Comparison of ENCODE assay signal across 9 mouse cellular contexts in genomic region chr9:64691176-64691575, GRCm38 (mm10). TPM values are rescaled to one million over a fixed set of nuclear protein-coding genes. Genes with fewer than 3 reads are reported as not detected.
DNase-seq lines count a peak whose midpoint lies in the region; ATAC-seq and TF ChIP-seq lines count a peak whose summit lies in the region.
"Had no signal": no experiment of that assay in that cellular context is flagged by ENCODE, and none has a peak within 500 bp of the region (broad histone marks: within the 10 kb centered on the region; RNA-seq: fewer than 3 reads in every experiment).

No protein-coding gene starts in this region.

- no peak overlapping the region for H3K4me2 ChIP-seq in heart, embryonic 16.5 days (ENCODE audit: low read depth, low read length)
- H3K4me2 ChIP-seq in lung, embryonic 15.5 days: no peak overlapping the region

- no peak for TF ChIP-seq POLR2A in MEL (IDR thresholded peaks at IDR 0.05; ENCODE audit: control insufficient read depth in 1 of 2, insufficient read depth in 1 of 2, low read depth in 1 of 2, low read length in 2 of 2, poor library complexity in 1 of 2)

- intact Hi-C loops in gastrocnemius, postnatal 36 days (cut with DNase I): no loop called here

- no peaks in the 10 kb centered on the region for H3K27me3 ChIP-seq in MEL (ENCODE audit: control insufficient read depth in 1 of 2, insufficient read depth in 2 of 2, low read length in 2 of 2)
- H3K27me3 ChIP-seq in heart, embryonic 16.5 days (ENCODE audit: control insufficient read depth, insufficient read depth, low read length): no peaks in the 10 kb centered on the region
- H3K27me3 ChIP-seq in lung, embryonic 15.5 days: no peaks in the 10 kb centered on the region

- no peak overlapping the region for H3K9ac ChIP-seq in MEL (ENCODE audit: control insufficient read depth, low read depth, low read length, poor library complexity, severe bottlenecking)
- no peak overlapping the region for H3K9ac ChIP-seq in heart, embryonic 16.5 days (ENCODE audit: low read length)
- no peak overlapping the region for H3K9ac ChIP-seq in lung, embryonic 15.5 days

- H3K4me1 ChIP-seq in MEL (ENCODE audit: control insufficient read depth in 1 of 2, insufficient read depth in 2 of 2, low read length in 2 of 2): no peaks in the 10 kb centered on the region
- H3K4me1 ChIP-seq in heart, embryonic 16.5 days (ENCODE audit: control insufficient read depth, insufficient read depth, low read length): no peaks in the 10 kb centered on the region; the same call in 1 of the 2 replicates
- no peaks in the 10 kb centered on the region for H3K4me1 ChIP-seq in lung, embryonic 15.5 days

- no peak overlapping the region for H3K4me3 ChIP-seq in MEL (ENCODE audit: control insufficient read depth in 1 of 2, insufficient read depth in 1 of 2, low read depth in 2 of 2, low read length in 2 of 2)
- H3K4me3 ChIP-seq in heart, embryonic 16.5 days (ENCODE audit: low read length): no peak overlapping the region
- no peak overlapping the region for H3K4me3 ChIP-seq in lung, embryonic 15.5 days
- H3K4me3 ChIP-seq: erythroblast, embryonic 14.5 days had no signal

- H3K27ac ChIP-seq in MEL (ENCODE audit: control insufficient read depth, low read depth, low read length): no peak overlapping the region
- H3K27ac ChIP-seq in heart, embryonic 16.5 days (ENCODE audit: low read length): no peak overlapping the region
- no peak overlapping the region for H3K27ac ChIP-seq in lung, embryonic 15.5 days

- no peaks in the 10 kb centered on the region for H3K9me3 ChIP-seq in MEL (replicated peaks; ENCODE audit: insufficient read depth, low read length)
- H3K9me3 ChIP-seq in heart, embryonic 16.5 days (replicated peaks; ENCODE audit: control insufficient read depth, low read length): no peaks in the 10 kb centered on the region
- no peaks in the 10 kb centered on the region for H3K9me3 ChIP-seq in lung, embryonic 15.5 days

- peak; percentile 56 for DNase-seq in 416B (ENCODE audit: low read depth)
- DNase-seq in MEL (ENCODE audit: low read depth, low spot score): peak; percentile 26
- DNase-seq in cerebellum, postnatal 36 days: peak; percentile 70 to 71
- DNase-seq in kidney, postnatal 25 days: peak; percentile 69 to 74
- peak; percentile 53 for DNase-seq in ovary, postnatal 36 days (ENCODE audit: low spot score)
- DNase-seq in gastrocnemius, postnatal 36 days: no peak

- TF ChIP-seq EP300 in MEL (IDR thresholded peaks at IDR 0.05; ENCODE audit: low read depth in 1 of 2, low read length in 2 of 2): no peak

- peak; percentile 62 for TF ChIP-seq RAD21 in MEL (IDR thresholded peaks at IDR 0.05; ENCODE audit: low read depth, low read length)

- H3K79me2 ChIP-seq in MEL (ENCODE audit: control insufficient read depth, insufficient read depth, low read length, poor library complexity): no peaks in the 10 kb centered on the region

- H3K36me3 ChIP-seq in MEL (ENCODE audit: control insufficient read depth in 1 of 2, insufficient read depth in 2 of 2, low read length in 2 of 2): no peaks in the 10 kb centered on the region; a peak in 1 of 4 replicates
- H3K36me3 ChIP-seq in heart, embryonic 16.5 days (ENCODE audit: control insufficient read depth, insufficient read depth): peaks cover 8% of the 10 kb centered on the region
- H3K36me3 ChIP-seq in lung, embryonic 15.5 days: no peaks in the 10 kb centered on the region

- 0 out of 2 replicates have a peak, but pooled peaks have one; percentile 41 for ATAC-seq in heart, embryonic 16.5 days (replicated peaks; ENCODE audit: extremely low read depth, insufficient read depth, low FRiP score)
- peak; percentile 40; the same call in 1 of the 2 replicates for ATAC-seq in lung, embryonic 15.5 days (ENCODE audit: borderline replicate concordance, extremely low read depth, low FRiP score, low TSS enrichment)

- 13% methylated on average over 7 of the region's 7 CpGs for WGBS in heart, embryonic 16.5 days
- 6% methylated on average over 7 of the region's 7 CpGs for WGBS in lung, embryonic 15.5 days

- TF ChIP-seq CTCF in MEL (IDR thresholded peaks at IDR 0.05 in 2 of 3, conservative IDR thresholded peaks at IDR 0.05 in 1 of 3; ENCODE audit: control insufficient read depth in 1 of 3, insufficient read depth in 1 of 3, low read depth in 2 of 3, low read length in 3 of 3, poor library complexity in 1 of 3, severe bottlenecking in 1 of 3): peak; percentile 33 to 65 (median 58); a peak in 5 of 6 replicates

TF ChIP-seq in MEL, 35 proteins besides CTCF, POLR2A, EP300 and RAD21:
- no peak for TF ChIP-seq KAT2A (conservative IDR thresholded peaks at IDR 0.05; ENCODE audit: low read depth, low read length)
- TF ChIP-seq ETS1 (IDR thresholded peaks at IDR 0.05; ENCODE audit: low read depth, low read length): no peak
- no peak for TF ChIP-seq CHD1 (IDR thresholded peaks at IDR 0.05; ENCODE audit: low read depth, low read length)
- TF ChIP-seq ZKSCAN1 (IDR thresholded peaks at IDR 0.05; ENCODE audit: low read depth, low read length): no peak
- peak; percentile 59 for TF ChIP-seq SMC3 (IDR thresholded peaks at IDR 0.05; ENCODE audit: low read depth, low read length)
- no peak for TF ChIP-seq CHD2 (IDR thresholded peaks at IDR 0.05; ENCODE audit: low read length)
- TF ChIP-seq ZC3H11A (IDR thresholded peaks at IDR 0.05; ENCODE audit: low read depth, low read length): peak; percentile 37
- TF ChIP-seq MAZ (IDR thresholded peaks at IDR 0.05; ENCODE audit: low read depth, low read length): no peak
- TF ChIP-seq POLR2AphosphoS2 (IDR thresholded peaks at IDR 0.05; ENCODE audit: low read length): no peak
- TF ChIP-seq E2F4 (IDR thresholded peaks at IDR 0.05; ENCODE audit: borderline replicate concordance, low read depth, low read length): no peak
- no peak for TF ChIP-seq TAL1 (IDR thresholded peaks at IDR 0.05; ENCODE audit: low read length)

RNA-seq across cellular contexts. Expression of gene Rab11a, which starts 46.4 kb away (rescaled TPM):
- 93.7 and 114 TPM in 2 replicates for total RNA-seq in MEL (2012; rRNA removed)
- 100 to 1,000 TPM in 1 of 2 experiments, not detected in 1; 212 TPM for polyA plus RNA-seq in MEL (2012; ENCODE audit: insufficient read depth in 1 of 2, insufficient read length in 2 of 2, low read depth in 1 of 2, low replicate concordance in 2 of 2, missing spikeins in 1 of 2)
- 287 and 335 TPM in 2 replicates for polyA plus RNA-seq in heart, embryonic 16.5 days (2015; fragmentation: Nextera tagmentation; extraction: Ambion mirVana)
- polyA plus RNA-seq in lung, embryonic 15.5 days (2015; fragmentation: Nextera tagmentation; extraction: Ambion mirVana): 319 and 324 TPM in 2 replicates
- total RNA-seq in gastrocnemius, postnatal 36 days (2021): 10 to 100 TPM; 89.1 to 95.6 TPM

Comparison
In these comparisons a context has a peak if more than half of its experiments do, and no peak if none do; other contexts are left out.
1. DNase-seq: peak in 416B (single experiment), MEL (single experiment), cerebellum, postnatal 36 days (2 of 2), kidney, postnatal 25 days (2 of 2) and ovary, postnatal 36 days (single experiment); none in gastrocnemius, postnatal 36 days (0 of 2).